Mouse (Mus musculus) gastrocnemius, adult 18-20 months (tissue): ENCODE measurements around the gene Camk1d. TPM values are rescaled to one million over a fixed set of nuclear protein-coding genes. Genes with fewer than 3 reads are reported as not detected.

ENCODE experiments used
- DNase-seq: peaks from one replicate; pipeline ENCODE4 v3.0.0; 2021; ENCODE audit warnings: low spot score
- total RNA-seq, 2 experiments: library from RNA; stranded (reverse); gene quantifications; 2 replicates each; pipeline ENCODE4 v1.2.3; 2021

Camk1d gene
- total RNA-seq, 2 experiments from 2014 or later, result 0.82 to 2.0 TPM

DNA sequence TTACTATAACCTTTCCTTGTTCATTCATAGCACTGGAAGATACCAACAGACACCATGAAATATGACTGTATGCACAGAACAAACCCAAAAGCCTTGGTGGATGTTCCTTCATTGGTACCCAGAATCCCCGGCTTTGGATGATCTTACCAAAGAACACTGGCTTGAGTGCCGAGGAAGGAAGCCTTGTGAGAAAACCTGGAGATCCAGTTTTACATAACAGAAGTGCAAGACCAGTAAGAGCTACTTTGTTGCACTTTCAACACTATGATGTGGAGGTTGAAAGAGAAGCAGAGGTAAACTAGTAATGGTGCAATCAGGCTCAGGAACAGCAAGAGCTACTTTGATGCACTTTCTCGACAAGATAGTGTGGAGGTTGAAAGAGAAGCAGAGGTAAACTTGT lies 234.4 kb downstream of the Camk1d start:
- DNase-seq, result no peak

DNA sequence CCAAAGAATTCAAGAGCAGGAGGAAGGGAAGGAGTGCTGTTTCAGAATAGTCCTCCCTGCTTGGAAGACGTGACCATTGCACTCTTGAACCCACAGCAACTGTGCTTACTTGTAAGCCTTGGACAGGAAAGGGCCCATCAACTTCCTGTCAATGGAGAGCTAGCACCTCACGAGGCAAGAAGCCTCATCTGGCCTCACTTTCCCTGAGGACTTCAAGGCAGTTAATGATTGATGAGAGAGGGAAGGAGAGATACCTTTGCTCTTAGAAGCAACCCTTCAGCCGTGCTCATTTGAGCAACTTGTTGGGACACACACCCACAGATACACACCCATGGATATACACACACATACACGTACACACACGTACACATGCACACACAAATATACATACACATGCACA lies 235.6 kb downstream of the Camk1d start:
- no peak for DNase-seq

DNA sequence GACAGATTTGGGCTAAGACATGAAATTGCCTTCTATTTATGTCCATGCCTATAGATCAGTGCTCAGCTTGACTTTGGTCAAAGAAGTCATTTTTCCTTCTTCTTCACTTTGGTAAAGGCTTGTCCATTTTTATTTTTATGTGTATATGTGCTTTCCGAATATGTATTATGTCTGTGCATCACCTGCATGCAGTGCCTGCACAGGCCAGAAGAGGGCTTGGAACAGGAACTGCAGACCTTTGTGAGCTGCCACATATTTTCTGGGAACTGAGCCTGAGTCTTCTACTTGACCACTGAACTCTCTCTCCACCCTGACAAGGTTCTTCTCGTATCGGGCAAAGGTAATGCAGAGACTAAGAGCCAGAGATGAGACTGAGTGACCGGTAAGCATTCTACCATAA lies 236.1 kb downstream of the Camk1d start:
- no peak for DNase-seq

DNA sequence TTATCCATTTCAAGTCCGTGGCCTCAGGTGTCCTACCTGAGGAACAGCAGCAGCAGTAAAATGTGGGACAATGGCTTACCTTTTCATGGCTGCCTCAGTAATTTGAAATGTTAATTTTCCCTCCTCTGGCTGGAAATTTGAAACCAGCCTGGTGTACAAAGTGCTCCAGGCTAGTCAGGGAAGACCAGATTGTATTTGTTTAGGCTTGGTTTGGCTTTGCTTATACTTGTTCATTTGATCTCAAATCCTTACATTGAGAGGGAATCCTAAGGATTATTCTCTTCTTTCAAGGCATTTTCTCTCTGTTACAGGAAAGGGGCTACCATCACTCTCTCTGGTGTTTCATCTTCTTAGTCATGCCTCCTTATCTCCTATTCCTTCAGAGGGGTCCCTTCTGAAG lies 236.8 kb downstream of the Camk1d start:
- DNase-seq, result no peak

DNA sequence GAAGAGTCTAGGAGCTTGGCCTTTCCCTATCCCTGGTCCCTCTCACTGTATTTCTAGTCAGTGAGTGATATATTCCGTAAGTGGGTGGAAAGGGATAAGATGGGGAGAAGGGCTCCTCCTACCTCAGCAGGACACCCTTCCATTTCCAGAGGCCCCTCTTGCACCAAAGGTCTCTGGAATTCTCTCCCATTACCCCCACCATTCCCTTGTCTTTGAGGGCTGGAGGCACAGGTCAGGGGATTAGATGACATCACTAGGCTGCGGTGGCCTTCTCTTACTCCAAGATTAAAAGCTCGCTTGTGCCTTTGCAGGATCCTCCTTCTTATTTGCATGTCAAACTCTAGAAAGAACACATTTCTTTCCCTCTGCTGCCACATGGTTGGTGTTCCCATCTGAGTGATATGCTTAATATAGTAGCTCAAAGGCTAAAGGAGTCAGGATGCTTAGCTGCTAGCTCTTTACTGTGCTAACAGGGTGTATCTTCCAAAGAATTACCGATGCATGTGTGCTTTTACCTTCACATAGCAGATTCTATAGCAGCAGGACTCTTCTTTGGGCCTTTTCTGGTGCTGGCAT lies 244.9 kb downstream of the Camk1d start:
- DNase-seq, result no peak

DNA sequence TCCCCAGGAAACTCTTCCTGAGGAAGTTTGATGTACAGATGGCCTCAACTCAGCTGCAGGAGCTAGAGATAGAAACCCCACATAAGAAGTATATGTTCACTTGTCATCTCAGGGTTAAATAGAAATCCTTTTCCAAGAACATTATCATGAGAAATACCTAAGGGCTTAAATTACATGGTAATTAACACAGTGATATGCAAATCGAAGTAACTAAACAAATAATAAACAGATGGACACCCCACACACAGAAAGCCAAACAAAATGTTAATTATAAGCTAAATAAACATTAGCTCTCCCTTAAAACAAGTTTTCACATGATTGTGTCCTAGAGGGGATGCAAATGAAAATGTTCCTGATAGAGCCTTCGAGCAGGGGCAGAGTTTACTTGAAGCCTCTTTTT lies 246.8 kb downstream of the Camk1d start:
- no peak for DNase-seq

DNA sequence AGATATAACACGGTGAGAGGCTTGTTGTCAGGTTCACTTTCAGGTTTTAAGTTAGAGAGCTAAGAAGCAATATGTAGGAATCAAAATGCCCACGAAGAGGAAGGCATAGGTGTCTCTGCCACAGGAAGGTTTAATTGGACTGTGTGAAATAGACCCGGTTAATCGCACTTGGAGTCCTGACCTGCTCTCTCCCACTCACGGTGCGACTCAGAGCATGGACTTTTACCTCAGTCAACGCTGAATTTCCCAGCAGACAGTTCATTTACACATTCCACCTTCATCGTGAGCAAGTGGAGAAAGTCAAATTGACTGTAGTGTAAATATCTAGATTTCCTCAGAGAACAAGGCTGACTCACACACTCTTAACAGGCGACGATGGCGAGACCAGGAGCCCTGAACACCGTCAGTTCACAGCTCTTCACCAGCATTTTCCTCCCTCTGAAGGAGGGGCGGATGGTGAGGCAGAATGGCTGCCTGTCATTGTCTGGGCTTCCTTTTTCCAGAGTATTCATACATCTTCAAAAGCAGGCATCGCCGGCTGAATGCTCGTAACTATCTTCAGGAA lies 255.6 kb downstream of the Camk1d start:
- DNase-seq, result no peak

DNA sequence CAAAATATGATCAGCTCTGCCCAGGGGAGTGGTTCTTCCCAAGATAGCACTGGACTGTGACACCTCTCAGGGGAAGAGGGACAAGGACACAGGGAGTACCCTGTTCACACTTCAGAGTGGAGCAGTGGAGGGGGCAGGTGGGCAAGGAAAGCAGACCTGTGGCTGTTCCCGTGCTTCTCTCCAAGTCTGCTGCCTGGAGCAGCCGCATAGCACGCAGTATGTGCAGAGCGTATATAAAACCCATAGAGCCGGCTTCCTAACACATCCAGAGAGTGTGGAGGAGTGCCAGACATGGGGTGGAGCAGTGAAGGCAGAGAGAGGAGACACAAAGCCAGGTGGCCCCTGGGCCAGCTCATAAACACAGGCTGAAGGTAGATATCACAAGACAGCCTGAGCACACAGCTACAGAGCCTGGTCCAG lies 256.2 kb downstream of the Camk1d start:
- DNase-seq, result no peak

DNA sequence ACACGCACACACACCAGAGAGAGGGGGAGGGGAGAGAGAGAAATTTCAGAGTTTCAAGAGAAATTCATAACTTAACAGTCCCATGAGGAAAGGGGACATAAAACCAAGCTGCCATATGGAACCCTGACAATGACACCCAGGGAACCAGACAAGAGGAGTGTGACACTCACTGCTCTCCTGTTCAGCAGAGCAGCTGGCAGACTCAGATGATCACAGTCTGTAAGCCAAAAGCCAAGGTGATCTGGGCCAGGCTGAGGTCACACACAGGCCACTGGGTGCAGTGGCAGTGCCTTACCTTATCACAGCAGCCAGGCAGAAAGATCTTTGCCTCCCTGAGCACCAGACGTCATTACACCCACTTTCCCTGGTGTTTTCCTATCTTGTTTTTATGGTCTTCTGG lies 258.2 kb downstream of the Camk1d start:
- no peak for DNase-seq

DNA sequence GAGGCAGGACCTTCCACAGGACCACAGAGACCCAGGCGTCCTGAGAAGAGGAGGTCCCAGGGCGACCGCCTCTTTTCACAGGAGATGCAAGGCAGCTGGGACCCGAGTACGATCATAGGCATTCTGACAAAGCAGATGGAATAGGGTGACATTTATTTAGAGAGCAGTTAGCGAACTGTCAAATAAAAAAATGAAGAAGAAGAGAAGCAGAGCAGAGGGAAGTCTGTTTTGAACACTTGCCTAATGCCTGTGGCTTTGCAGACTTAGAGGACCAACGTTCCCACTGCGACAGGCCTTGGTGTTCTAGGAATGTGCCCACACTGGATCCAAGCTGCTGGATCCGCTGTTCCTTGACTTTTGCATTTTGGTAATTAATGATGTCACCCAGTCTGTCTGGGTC lies 259.5 kb downstream of the Camk1d start:
- no peak for DNase-seq

DNA sequence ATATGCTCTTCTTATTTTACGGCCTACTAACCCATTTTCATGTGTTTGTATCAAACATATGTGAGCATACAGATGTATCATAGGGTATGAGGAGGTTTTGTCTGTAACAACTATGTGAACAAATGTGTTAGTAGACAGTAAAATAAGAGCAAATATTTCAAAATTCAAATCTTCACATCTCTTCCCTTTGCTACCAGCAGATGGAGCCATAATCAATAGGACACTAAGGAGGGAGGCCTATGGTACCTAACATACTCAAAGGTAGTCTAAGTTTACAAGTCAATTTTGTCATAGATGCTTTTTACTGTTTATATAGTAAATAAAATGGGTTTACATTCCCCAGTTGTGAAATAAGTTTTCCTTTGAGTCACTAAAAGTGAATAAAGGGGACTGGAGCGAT lies 262.7 kb downstream of the Camk1d start:
- DNase-seq, result peak; percentile 33

DNA sequence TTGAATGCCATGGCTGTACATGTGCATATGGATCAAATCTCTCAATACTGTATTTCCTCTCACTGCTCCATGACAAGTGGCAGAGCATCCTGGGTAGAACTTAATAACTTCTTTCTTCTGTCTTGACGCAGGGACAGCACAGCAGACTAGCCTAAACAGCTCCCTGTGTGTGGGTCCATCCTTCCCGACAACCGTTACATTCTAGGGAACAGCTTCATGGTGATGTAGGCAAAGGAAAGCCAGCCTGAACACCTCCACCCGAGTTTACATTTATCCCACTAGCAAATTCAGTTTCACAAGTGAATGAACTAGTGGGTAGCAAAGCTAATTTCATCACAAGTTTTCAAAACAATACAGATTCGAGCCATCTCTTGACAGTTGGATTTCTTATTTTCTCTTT lies 269.0 kb downstream of the Camk1d start:
- no peak for DNase-seq

DNA sequence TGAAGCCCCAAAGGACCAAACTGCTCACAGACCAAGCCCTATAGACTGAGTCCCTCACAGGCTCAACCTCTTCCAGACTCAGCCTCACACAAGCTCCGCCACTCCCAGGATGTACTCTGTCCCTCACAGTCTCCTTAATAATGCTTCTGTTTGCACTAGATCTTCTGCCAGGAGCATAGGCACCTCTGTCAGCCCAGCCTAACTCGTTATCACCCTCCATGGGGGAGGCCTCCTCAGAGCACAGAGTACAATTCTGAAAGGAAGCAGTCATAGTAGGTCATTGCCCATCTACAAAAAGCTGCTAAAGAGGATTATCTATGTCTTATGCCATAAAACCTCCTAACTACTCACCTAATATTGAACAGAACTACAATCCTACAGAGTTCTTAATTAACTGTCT lies 276.6 kb downstream of the Camk1d start:
- no peak for DNase-seq

DNA sequence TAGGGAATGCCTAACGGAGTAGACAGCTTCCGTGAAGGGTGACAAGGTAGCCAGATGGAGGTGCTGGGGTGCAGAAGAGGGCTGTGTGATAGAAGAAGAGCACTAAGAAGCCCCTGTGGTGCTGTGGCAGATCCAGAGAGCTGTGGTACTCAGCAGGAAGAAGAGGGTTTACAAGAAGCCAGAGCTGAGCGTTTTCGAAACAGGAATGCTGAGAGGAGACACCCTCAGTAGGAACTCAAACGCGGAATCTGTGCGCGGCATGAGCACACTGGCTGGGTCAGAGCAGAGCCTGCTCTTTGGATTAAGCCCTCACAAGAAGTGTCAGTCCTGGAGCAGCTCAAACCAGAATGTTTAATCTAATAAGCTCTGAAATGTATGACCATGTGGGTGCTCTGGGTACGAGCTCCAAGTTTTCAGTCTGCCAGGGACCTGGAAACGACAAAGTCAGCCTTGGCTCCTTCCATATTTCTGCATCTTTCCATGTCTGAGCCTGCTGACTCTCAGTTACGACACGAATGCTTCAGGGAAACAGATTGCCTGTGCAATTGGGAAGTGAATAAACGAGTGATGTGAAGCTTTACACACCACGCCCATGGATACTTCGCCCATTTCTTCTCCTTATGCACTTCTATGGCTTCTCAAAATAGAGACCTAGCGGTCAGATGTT lies 278.6 kb downstream of the Camk1d start:
- no peak for DNase-seq

DNA sequence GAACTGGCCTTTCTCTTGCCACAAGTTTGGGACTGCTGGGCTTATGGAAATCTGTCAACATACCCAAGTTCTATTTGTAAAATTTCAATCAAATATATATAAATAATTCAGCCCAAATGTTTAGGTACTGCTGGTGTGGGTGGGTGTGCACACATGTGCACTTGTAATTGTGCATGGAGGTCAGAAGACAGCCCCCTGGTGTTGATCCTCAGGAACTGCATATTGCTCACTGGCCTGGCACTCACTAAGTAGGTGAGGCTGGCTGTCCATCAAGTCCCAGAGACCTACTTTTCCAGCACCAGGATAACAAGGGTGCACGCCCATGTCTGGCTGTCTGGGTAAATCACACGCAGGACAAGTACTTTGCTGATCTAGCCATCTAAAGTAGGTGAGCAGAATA lies 283.0 kb downstream of the Camk1d start:
- peak; percentile 18 for DNase-seq

DNA sequence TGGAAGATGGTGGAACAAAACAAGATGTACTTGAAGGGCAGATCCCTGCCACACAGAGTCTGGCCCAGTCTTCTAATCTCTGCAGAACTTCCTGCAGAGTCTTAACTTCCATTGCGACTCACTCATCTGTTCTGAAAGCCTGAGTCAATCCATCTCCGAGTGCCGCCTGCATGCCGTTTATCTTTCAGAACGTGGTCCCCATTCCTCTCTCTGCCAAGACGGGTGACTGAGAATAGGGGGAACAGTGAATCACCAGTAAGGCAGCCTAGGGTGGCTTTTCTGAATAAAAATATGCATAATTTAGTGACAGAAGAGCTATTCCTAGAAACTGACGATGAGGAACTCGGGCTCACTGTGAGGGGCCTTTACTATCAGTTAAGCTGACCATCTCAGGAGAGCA lies 284.4 kb downstream of the Camk1d start:
- DNase-seq, result no peak

DNA sequence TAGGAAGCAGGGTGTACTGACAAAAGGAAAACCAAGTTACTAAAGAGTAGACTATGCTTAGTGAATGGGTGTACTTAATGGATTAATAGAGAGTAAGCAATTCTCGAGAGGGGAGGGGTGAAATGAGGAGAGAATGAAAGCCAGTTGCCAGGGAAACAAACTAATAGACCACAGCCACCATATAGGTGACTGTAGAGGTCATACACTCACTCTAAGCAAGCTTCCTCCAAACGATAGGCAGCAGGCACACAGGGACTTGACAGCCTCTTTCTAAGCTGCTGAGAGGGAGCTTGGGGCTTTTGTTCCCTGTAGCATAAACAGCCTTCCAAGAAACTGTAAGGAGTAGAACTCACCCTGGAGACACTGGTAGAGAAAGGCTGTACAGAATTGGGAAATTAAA lies 288.2 kb downstream of the Camk1d start:
- no peak for DNase-seq

DNA sequence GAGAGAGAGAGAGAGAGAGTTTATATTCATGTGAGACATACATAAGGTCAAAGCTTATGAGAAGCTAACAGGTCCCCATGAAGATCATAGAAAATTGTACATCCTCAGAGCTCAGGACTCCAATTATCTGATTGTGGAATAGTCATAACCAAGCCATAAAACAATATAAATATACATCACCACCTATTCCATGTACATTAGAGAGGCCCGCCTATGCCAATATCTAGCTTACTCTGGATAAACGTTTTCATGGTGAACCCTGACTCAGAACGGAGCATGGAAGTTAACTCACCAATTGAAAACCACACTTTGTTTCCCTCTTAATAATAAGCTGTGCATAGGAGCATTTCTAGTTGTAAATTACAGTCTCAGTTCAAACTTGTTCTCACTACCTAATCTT lies 288.7 kb downstream of the Camk1d start:
- no peak for DNase-seq

DNA sequence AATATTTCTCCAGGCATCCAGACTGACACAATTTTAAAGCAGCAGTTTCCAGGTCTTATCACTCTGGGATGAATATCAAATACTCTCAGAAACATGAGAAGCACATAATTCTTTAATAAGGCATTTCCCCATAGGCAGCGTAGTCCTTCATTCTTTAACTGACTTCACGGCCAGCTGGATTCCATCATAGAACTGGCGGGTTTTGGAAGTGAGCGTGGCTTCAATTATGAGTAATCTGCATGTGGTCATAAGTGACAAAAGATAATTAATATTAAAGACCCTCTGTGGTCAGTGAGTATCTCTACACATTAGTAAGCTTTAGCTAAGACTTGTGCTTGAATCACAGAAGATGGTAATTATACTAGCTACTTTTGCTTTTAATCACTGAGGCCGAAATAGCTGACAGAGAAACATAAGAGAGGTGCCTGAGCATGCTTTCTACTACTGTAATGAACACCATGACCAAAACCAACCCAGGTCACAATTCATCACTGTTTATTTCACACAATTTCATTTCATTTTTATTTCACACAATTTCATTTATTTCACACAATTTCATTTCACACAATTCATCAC lies 293.6 kb downstream of the Camk1d start:
- DNase-seq, result no peak

DNA sequence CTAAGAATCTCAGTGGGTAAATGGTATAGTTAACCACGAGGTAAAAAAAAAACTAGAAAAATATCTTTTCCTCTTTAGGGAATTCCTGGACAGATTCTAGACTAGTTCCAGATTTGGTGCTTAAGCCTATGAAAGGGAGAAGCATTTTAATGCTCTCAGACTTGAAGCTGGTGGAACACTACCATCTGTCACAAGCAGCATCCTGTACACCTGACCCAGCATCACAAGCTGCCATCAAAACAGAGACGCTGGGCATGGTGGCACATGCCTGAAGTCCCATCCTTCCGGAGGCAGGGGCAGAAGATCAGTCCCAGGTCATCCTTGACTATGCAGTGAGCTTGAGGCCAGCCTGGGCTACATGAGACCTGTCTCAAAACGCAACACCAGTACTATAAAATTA lies 295.5 kb downstream of the Camk1d start:
- DNase-seq, result no peak

DNA sequence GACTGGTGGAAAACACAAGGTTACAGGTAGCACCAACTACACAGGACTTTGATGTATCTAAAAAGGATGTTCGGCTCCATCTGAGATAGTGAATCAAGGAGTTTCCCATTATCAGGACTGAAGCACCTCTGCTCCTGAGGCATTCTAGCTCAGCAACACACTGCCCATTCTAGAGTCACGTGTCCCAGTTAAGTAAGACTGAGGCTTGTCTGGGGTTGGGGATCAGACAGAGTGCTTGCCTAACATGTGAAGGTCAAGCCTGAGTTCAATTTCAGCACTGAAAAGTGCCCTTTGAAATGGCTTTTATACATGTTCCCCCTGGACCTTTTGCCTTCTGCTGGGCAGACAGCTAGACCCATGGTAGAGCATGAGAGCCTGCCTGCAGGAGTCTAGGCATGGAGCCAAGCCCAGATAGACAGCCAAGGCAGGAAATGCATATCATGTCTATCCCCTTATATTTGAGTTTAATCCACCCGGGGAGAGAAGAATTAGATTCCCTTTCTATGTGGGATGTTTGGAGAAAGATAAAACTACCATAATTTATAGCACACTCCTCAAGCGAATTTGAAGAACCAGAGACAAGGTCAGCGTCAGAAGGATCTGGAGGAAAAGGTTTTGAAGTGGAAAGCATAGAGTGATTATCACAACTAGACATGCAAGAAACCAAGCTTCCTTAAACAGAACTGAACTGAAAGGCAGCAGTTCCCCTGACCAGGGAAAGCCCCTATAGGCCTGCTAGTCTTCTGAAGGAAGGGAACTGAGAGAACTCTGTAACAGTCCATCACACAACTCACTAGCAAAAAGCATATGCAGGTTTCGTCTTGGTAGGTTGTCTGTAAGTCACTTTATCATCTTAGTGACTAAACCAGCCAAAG lies 296.9 kb downstream of the Camk1d start:
- no peak for DNase-seq

DNA sequence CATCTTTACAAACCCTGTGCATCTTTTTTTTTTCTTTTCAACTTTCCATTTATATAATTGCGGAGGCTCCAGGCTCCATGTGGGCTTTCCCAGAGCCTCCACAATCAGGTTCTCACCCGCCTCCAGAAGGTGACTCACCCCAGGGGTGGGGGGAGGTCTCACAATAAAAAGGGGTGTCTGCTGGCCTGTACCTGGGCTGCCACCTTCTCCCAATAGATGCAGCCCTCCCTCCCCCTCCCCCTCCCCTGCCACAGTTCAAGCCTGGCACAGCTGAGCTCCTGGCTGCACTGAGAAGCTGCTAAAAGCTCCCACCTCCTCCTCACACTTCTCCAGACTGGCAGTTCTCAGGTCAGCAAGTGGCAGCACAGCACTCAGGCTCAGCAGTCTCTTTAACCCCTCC lies 302.5 kb downstream of the Camk1d start:
- no peak for DNase-seq
